Mouse (Mus musculus) CH12.LX (cell line): ENCODE data around the gene Inhbb. TPM values are rescaled to one million over a fixed set of nuclear protein-coding genes. Genes with fewer than 3 reads are reported as not detected.

Source experiments
- DNase-seq: peaks from one replicate; pipeline ENCODE4 v3.0.0-alpha.2; 2013; ENCODE audit errors: extremely low read depth
- H3K27ac ChIP-seq: 2 replicates; pipeline ENCODE4 v1.5.1; 2012; ENCODE audit warnings: low read depth, mild to moderate bottlenecking, control low read depth, moderate library complexity; ENCODE audit not compliant: insufficient read depth
- H3K27me3 ChIP-seq: replicated peaks from 2 replicates; pipeline ENCODE3; 2012; ENCODE audit warnings: inconsistent platforms
- H3K36me3 ChIP-seq, 2 experiments: replicated peaks in 1 of 2; 2 replicates each; pipeline versions ENCODE3 to v1.6.1; 2012; ENCODE audit warnings: inconsistent platforms in 1 of 2, low read length in 1 of 2, mild to moderate bottlenecking in 1 of 2, mixed read lengths in 1 of 2, moderate library complexity in 1 of 2; ENCODE audit not compliant: control insufficient read depth in 1 of 2, insufficient read depth in 1 of 2
- H3K4me1 ChIP-seq, 2 experiments: 2 replicates each; pipeline ENCODE4 v1.6.1; 2012; ENCODE audit warnings: inconsistent platforms in 1 of 2, moderate library complexity in 1 of 2; ENCODE audit not compliant: insufficient read depth in 2 of 2, control insufficient read depth in 1 of 2
- H3K4me2 ChIP-seq: 2 replicates; pipeline ENCODE4 v1.6.1; 2012; ENCODE audit warnings: low read depth, mild to moderate bottlenecking, control low read depth; ENCODE audit not compliant: poor library complexity, insufficient read depth, severe bottlenecking
- H3K4me3 ChIP-seq, 3 experiments: fragments of 150-350 bp in 1 of 3; sonication (generic) in 1 of 3; replicated peaks in 1 of 3; 2 replicates each; pipeline versions ENCODE3 to v1.5.1; 2011 to 2012; ENCODE audit warnings: low read depth in 2 of 3, low read length in 2 of 3, mild to moderate bottlenecking in 2 of 3, moderate library complexity in 2 of 3, control low read depth in 1 of 3, improper control_type of control experiment in 1 of 3, inconsistent platforms in 1 of 3, mixed read lengths in 1 of 3; ENCODE audit not compliant: poor library complexity in 1 of 3
- H3K79me2 ChIP-seq: replicated peaks from 2 replicates; pipeline ENCODE4 v1.6.1; 2012; ENCODE audit warnings: mild to moderate bottlenecking, moderate library complexity; ENCODE audit not compliant: control insufficient read depth, poor library complexity, insufficient read depth, severe bottlenecking; ENCODE audit errors: extremely low read depth
- H3K9ac ChIP-seq: 2 replicates; pipeline ENCODE4 v1.6.1; 2012; ENCODE audit warnings: low read depth, mild to moderate bottlenecking, control low read depth, moderate library complexity; ENCODE audit not compliant: insufficient read depth
- H3K9me3 ChIP-seq: replicated peaks from 2 replicates; pipeline ENCODE3; 2012; ENCODE audit warnings: low read length, inconsistent platforms, mixed read lengths
- CTCF ChIP-seq, 2 experiments: IDR thresholded peaks in 1 of 2; conservative IDR thresholded peaks in 1 of 2; 2 replicates each; pipeline ENCODE4 v1.5.1; 2011 to 2012; ENCODE audit warnings: low read depth in 2 of 2, low read length in 2 of 2, improper control_type of control experiment in 1 of 2, inconsistent platforms in 1 of 2, mild to moderate bottlenecking in 1 of 2, moderate library complexity in 1 of 2
- E2F4 ChIP-seq: IDR thresholded peaks from 2 replicates; pipeline ENCODE4 v1.6.1; 2011; ENCODE audit warnings: low read depth, low read length, improper control_type of control experiment; ENCODE audit not compliant: insufficient replicate concordance
- EP300 ChIP-seq: IDR thresholded peaks from 2 replicates; pipeline ENCODE4 v1.6.1; 2011; ENCODE audit warnings: low read length, improper control_type of control experiment
- GABPA ChIP-seq: IDR thresholded peaks from 2 replicates; pipeline ENCODE4 v1.6.1; 2012; ENCODE audit warnings: low read depth, low read length, improper control_type of control experiment, inconsistent platforms; ENCODE audit not compliant: insufficient replicate concordance
- IRF4 ChIP-seq: IDR thresholded peaks from 2 replicates; pipeline ENCODE4 v1.6.1; 2014; ENCODE audit warnings: low read depth, mild to moderate bottlenecking, inconsistent platforms, low read length, improper control_type of control experiment
- JUN ChIP-seq: IDR thresholded peaks from 2 replicates; pipeline ENCODE4 v1.6.1; 2011; ENCODE audit warnings: low read depth, mild to moderate bottlenecking, low read length, improper control_type of control experiment, moderate library complexity; ENCODE audit not compliant: insufficient read depth
- KAT2A ChIP-seq: IDR thresholded peaks from 2 replicates; pipeline ENCODE4 v1.6.1; 2012; ENCODE audit warnings: low read length, improper control_type of control experiment, inconsistent platforms; ENCODE audit not compliant: insufficient replicate concordance
- MAFK ChIP-seq: IDR thresholded peaks from 2 replicates; pipeline ENCODE4 v1.6.1; 2011; ENCODE audit warnings: low read length, improper control_type of control experiment; ENCODE audit not compliant: insufficient replicate concordance
- MAX ChIP-seq: IDR thresholded peaks from 2 replicates; pipeline ENCODE4 v1.6.1; 2011; ENCODE audit warnings: low read length, improper control_type of control experiment
- MAZ ChIP-seq: IDR thresholded peaks from 2 replicates; pipeline ENCODE4 v1.6.1; 2012; ENCODE audit warnings: low read depth, mild to moderate bottlenecking, inconsistent platforms, low read length, improper control_type of control experiment, moderate library complexity
- MEF2A ChIP-seq: IDR thresholded peaks from 2 replicates; pipeline ENCODE4 v1.6.1; 2014; ENCODE audit warnings: low read depth, mild to moderate bottlenecking, inconsistent platforms, low read length, improper control_type of control experiment, borderline replicate concordance
- NELFE ChIP-seq: IDR thresholded peaks from 2 replicates; pipeline ENCODE4 v1.6.1; 2011; ENCODE audit warnings: low read depth, low read length, improper control_type of control experiment
- RAD21 ChIP-seq: IDR thresholded peaks from 2 replicates; pipeline ENCODE4 v1.6.1; 2011; ENCODE audit warnings: low read depth, mild to moderate bottlenecking, low read length, improper control_type of control experiment, moderate library complexity
- RCOR1 ChIP-seq: conservative IDR thresholded peaks from 2 replicates; pipeline ENCODE4 v1.6.1; 2012; ENCODE audit warnings: low read depth, mild to moderate bottlenecking, inconsistent platforms, low read length, improper control_type of control experiment
- UBTF ChIP-seq: IDR thresholded peaks from 2 replicates; pipeline ENCODE4 v1.6.1; 2012; ENCODE audit warnings: low read depth, mild to moderate bottlenecking, inconsistent platforms, low read length, improper control_type of control experiment, moderate library complexity
- USF1 ChIP-seq: IDR thresholded peaks from 2 replicates; pipeline ENCODE4 v1.6.1; 2014; ENCODE audit warnings: low read depth, mild to moderate bottlenecking, inconsistent platforms, low read length, improper control_type of control experiment
- USF2 ChIP-seq: conservative IDR thresholded peaks from 2 replicates; pipeline ENCODE4 v1.6.1; 2011; ENCODE audit warnings: low read depth, low read length, improper control_type of control experiment
- ZC3H11A ChIP-seq: IDR thresholded peaks from 2 replicates; pipeline ENCODE4 v1.6.1; 2012; ENCODE audit warnings: low read depth, mild to moderate bottlenecking, inconsistent platforms, low read length, improper control_type of control experiment
- ZKSCAN1 ChIP-seq: IDR thresholded peaks from 2 replicates; pipeline ENCODE4 v1.6.1; 2012; ENCODE audit warnings: low read depth, inconsistent platforms, low read length, improper control_type of control experiment, borderline replicate concordance
- ZNF384 ChIP-seq: IDR thresholded peaks from 2 replicates; pipeline ENCODE4 v1.6.1; 2012; ENCODE audit warnings: low read depth, low read length, improper control_type of control experiment, inconsistent platforms
- dilution Hi-C: fragments of 300-500 bp; cut with MboI; formaldehyde crosslinking; loops from 2 replicates; pipeline ENCODE4 v1.14.3; 2020; ENCODE audit warnings: low sequenced_read_pairs; ENCODE audit not compliant: extremely low pct_unique_long_range_greater_than_20kb, extremely low pct_ligation_motif_present
- in situ Hi-C: fragments of 300-500 bp; cut with MboI; formaldehyde crosslinking; loops from 3 replicates; pipeline ENCODE4 v1.14.3; 2019; ENCODE audit warnings: low sequenced_read_pairs, low pct_ligation_motif_present, low pct_unique_long_range_greater_than_20kb, mixed read lengths
- polyA plus RNA-seq: library from polyadenylated mRNA; unstranded; fragments of >175 nt; gene quantifications from 2 replicates; pipeline ENCODE4 v1.2.1, GENCODE M21; 2012; ENCODE audit warnings: low read depth; ENCODE audit not compliant: insufficient read length
- total RNA-seq, 2 experiments: library from RNA; depleted of rRNA; stranded (reverse); fragments of 300-350 nt in 1 of 2; fragments of >200 nt in 1 of 2; gene quantifications; 2 replicates each; pipeline ENCODE4 v1.2.3; 2012 to 2014

Inhbb gene
- total and polyA plus RNA-seq, 3 experiments = not detected

DNA sequence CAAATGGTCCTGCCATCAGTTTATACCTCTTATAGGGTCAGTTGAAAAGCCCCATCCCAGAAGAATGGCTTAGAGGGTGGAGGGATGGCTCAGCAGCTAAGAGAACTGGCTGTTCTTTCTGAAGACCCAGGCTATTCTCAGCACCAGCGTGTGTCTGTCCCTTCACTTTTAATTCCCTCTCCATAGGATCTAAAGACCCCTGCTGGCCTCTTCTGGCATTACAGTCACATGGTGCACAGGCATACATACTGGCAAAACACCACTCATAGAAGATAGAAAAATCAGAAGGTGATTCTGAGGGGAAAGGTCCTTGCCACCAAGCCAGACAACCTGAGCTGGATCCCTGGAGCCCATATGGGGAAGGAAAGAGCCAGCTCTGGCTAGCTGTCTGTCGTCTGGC is 41.3 kb upstream of the Inhbb start (continued):
- TF ChIP-seq ZKSCAN1 = no peak
- TF ChIP-seq ZC3H11A = no peak
- no peak for TF ChIP-seq JUN
- TF ChIP-seq CTCF (conservative IDR thresholded peaks at IDR 0.05 in 1 of 2, IDR thresholded peaks at IDR 0.05 in 1 of 2; ENCODE audit: low read depth in 2 of 2, low read length in 2 of 2) = peak; percentile 43 to 67
- no peak for TF ChIP-seq E2F4
- peak; percentile 44 for TF ChIP-seq RAD21
- no peak for TF ChIP-seq KAT2A
- TF ChIP-seq UBTF = no peak
- no peak for TF ChIP-seq MEF2A
- no peak for TF ChIP-seq MAFK
- TF ChIP-seq RCOR1 = no peak
- TF ChIP-seq NELFE = no peak
- no peak for TF ChIP-seq EP300
- TF ChIP-seq ZNF384 = no peak

GRCm38 (mm10) chr1:119460062-119460461 is 38.0 kb upstream of the Inhbb start:
- dilution Hi-C loops (no loop called here), in situ Hi-C loops (no loop called here)
- no peaks in the 10 kb centered on the region for H3K27me3 ChIP-seq
- H3K4me3 ChIP-seq = no peak overlapping the region
- no peaks in the 10 kb centered on the region for H3K79me2 ChIP-seq
- no peaks in the 10 kb centered on the region for H3K36me3 ChIP-seq
- no peak for DNase-seq
- H3K4me1 ChIP-seq = peaks cover 2 to 15% of the 10 kb centered on the region in 2 experiments; a peak in 2 of 4 replicates
- H3K9ac ChIP-seq = no peak overlapping the region
- no peaks in the 10 kb centered on the region for H3K9me3 ChIP-seq
- H3K27ac ChIP-seq = no peak overlapping the region
- TF ChIP-seq MAX = no peak
- TF ChIP-seq RAD21 = no peak
- TF ChIP-seq USF2 = no peak
- TF ChIP-seq IRF4 = no peak
- no peak for TF ChIP-seq EP300
- no peak for TF ChIP-seq ZKSCAN1
- TF ChIP-seq MAZ = no peak
- TF ChIP-seq GABPA = no peak
- TF ChIP-seq USF1 = no peak
- H3K4me2 ChIP-seq = no peak overlapping the region
